Mouse (Mus musculus): Measurements from ENCODE around the gene Chdh. TPM values are rescaled to one million over a fixed set of nuclear protein-coding genes. Genes with fewer than 3 reads are reported as not detected.

Gene Chdh
- polyA plus RNA-seq, 1 experiment, result not detected

- Histone ChIP-seq H3K27ac (ENCODE audit: insufficient read depth, low read depth, low read length) (no peak overlapping the region), H3K4me3 (ENCODE audit: insufficient read depth, low read depth, low read length) (no peak overlapping the region), H3K4me1 (ENCODE audit: control insufficient read depth, insufficient read depth, low read length) (peaks cover 8% of the 10 kb centered on the region)
- TF ChIP-seq POLR2A (IDR thresholded peaks at IDR 0.05; ENCODE audit: insufficient read depth, low read depth, low read length) (no peak), CTCF (IDR thresholded peaks at IDR 0.05; ENCODE audit: insufficient read depth, low read depth, low read length) (no peak)
- WGBS, result 84% methylated on average over 12 of the region's 12 CpGs
Observed at GRCm38 (mm10) chr14:30066752-30067151, 57.9 kb downstream of the Chdh start.

- Histone ChIP-seq H3K27ac (ENCODE audit: insufficient read depth, low read depth, low read length) (no peak overlapping the region), H3K4me1 (ENCODE audit: control insufficient read depth, insufficient read depth, low read length) (peaks cover 2% of the 10 kb centered on the region; the same call in 1 of the 2 replicates), H3K4me3 (ENCODE audit: insufficient read depth, low read depth, low read length) (no peak overlapping the region)
- WGBS, result 63% methylated on average over 3 of the region's 3 CpGs
- TF ChIP-seq CTCF (IDR thresholded peaks at IDR 0.05; ENCODE audit: insufficient read depth, low read depth, low read length) (no peak), POLR2A (IDR thresholded peaks at IDR 0.05; ENCODE audit: insufficient read depth, low read depth, low read length) (no peak)
Observed at GRCm38 (mm10) chr14:30068566-30068965, 59.7 kb downstream of the Chdh start.

- H3K4me3 ChIP-seq (ENCODE audit: insufficient read depth, low read depth, low read length), result no peak overlapping the region
- H3K27ac ChIP-seq (ENCODE audit: insufficient read depth, low read depth, low read length), result no peak overlapping the region
- H3K4me1 ChIP-seq (ENCODE audit: control insufficient read depth, insufficient read depth, low read length), result peaks cover 4% of the 10 kb centered on the region; the same call in 1 of the 2 replicates
- 31% methylated on average over 7 of the region's 7 CpGs for WGBS
- TF ChIP-seq CTCF (IDR thresholded peaks at IDR 0.05; ENCODE audit: insufficient read depth, low read depth, low read length) (no peak), POLR2A (IDR thresholded peaks at IDR 0.05; ENCODE audit: insufficient read depth, low read depth, low read length) (no peak)
Observed at GRCm38 (mm10) chr14:30075268-30075887, 66.6 kb downstream of the Chdh start.

GRCm38 (mm10) chr14:30078115-30078808 lies 69.4 kb downstream of the Chdh start:
- Histone ChIP-seq H3K4me3 (ENCODE audit: insufficient read depth, low read depth, low read length) (no peak overlapping the region), H3K27ac (ENCODE audit: insufficient read depth, low read depth, low read length) (no peak overlapping the region), H3K4me1 (ENCODE audit: control insufficient read depth, insufficient read depth, low read length) (peaks cover 4% of the 10 kb centered on the region; the same call in 1 of the 2 replicates)
- TF ChIP-seq CTCF (IDR thresholded peaks at IDR 0.05; ENCODE audit: insufficient read depth, low read depth, low read length) (no peak), POLR2A (IDR thresholded peaks at IDR 0.05; ENCODE audit: insufficient read depth, low read depth, low read length) (no peak)
- WGBS, result 74% methylated on average over 15 of the region's 15 CpGs

GRCm38 (mm10) chr14:30079729-30080128 lies 70.9 kb downstream of the Chdh start:
- peaks cover 4% of the 10 kb centered on the region; the same call in 1 of the 2 replicates for H3K4me1 ChIP-seq (ENCODE audit: control insufficient read depth, insufficient read depth, low read length)
- no peak overlapping the region for H3K27ac ChIP-seq (ENCODE audit: insufficient read depth, low read depth, low read length)
- 90% methylated on average over 4 of the region's 4 CpGs for WGBS
- H3K4me3 ChIP-seq (ENCODE audit: insufficient read depth, low read depth, low read length), result no peak overlapping the region
- TF ChIP-seq CTCF (IDR thresholded peaks at IDR 0.05; ENCODE audit: insufficient read depth, low read depth, low read length), result no peak
- TF ChIP-seq POLR2A (IDR thresholded peaks at IDR 0.05; ENCODE audit: insufficient read depth, low read depth, low read length), result no peak

Other genes with a start within 250 kb of the Chdh start
- gene Selenok, start 40.7 kb upstream of the Chdh start, polyA plus RNA-seq (2012; ENCODE audit: insufficient read depth, insufficient read length, low replicate concordance, missing spikeins), result not detected in 2 replicates
- gene Actr8, start 30.7 kb upstream of the Chdh start, polyA plus RNA-seq (2012; ENCODE audit: insufficient read depth, insufficient read length, low replicate concordance, missing spikeins), result not detected in 2 replicates
- not detected in 2 replicates for gene Il17rb, start 127 bp upstream of the Chdh start, polyA plus RNA-seq (2012; ENCODE audit: insufficient read depth, insufficient read length, low replicate concordance, missing spikeins)

All from olfactory bulb, adult 2 months (tissue).